Mouse (Mus musculus) c-Kit-positive CD71-positive TER-119-negative erythroid progenitor cells, embryonic 14.5 days (primary cell): ENCODE data around the gene Mchr1.

Experiments
- DNase-seq: peaks from one replicate; pipeline ENCODE4 v3.0.0-alpha.2; 2013; ENCODE audit warnings: low read depth

The Mchr1 gene

GRCm38 (mm10) chr15:81227275-81227674, 8.0 kb upstream of the Mchr1 start:
- no peak for DNase-seq

GRCm38 (mm10) chr15:81228258-81228657, 7.0 kb upstream of the Mchr1 start:
- DNase-seq, result no peak

- DNase-seq, result no peak
Observed at GRCm38 (mm10) chr15:81229791-81230190, 5.5 kb upstream of the Mchr1 start.

- no peak for DNase-seq
Observed at GRCm38 (mm10) chr15:81231325-81231724, 4.0 kb upstream of the Mchr1 start.

GRCm38 (mm10) chr15:81236062-81236461, 763 bp downstream of the Mchr1 start:
- DNase-seq, result no peak

GRCm38 (mm10) chr15:81237471-81237870, 2.2 kb downstream of the Mchr1 start:
- no peak for DNase-seq

GRCm38 (mm10) chr15:81239261-81239660, 4.0 kb downstream of the Mchr1 start:
- DNase-seq, result no peak

GRCm38 (mm10) chr15:81239794-81240343, 4.6 kb downstream of the Mchr1 start:
- DNase-seq, result no peak

- no peak for DNase-seq
Observed at GRCm38 (mm10) chr15:81246890-81247289, 11.6 kb downstream of the Mchr1 start.

- DNase-seq, result no peak
Observed at GRCm38 (mm10) chr15:81247583-81248340, 12.5 kb downstream of the Mchr1 start.

GRCm38 (mm10) chr15:81248341-81248679, 13.0 kb downstream of the Mchr1 start:
- no peak for DNase-seq

GRCm38 (mm10) chr15:81248951-81249579, 13.8 kb downstream of the Mchr1 start:
- DNase-seq, result no peak

GRCm38 (mm10) chr15:81252626-81253174, 17.4 kb downstream of the Mchr1 start:
- DNase-seq, result no peak

- no peak for DNase-seq
Observed at GRCm38 (mm10) chr15:81253585-81253984, 18.3 kb downstream of the Mchr1 start.

- DNase-seq, result no peak
Observed at GRCm38 (mm10) chr15:81254113-81254640, 18.9 kb downstream of the Mchr1 start.

GRCm38 (mm10) chr15:81255063-81255462, 19.8 kb downstream of the Mchr1 start:
- DNase-seq, result no peak

- DNase-seq, result no peak
Observed at GRCm38 (mm10) chr15:81258296-81258695, 23.0 kb downstream of the Mchr1 start.

GRCm38 (mm10) chr15:81259304-81259703, 24.0 kb downstream of the Mchr1 start:
- no peak for DNase-seq

GRCm38 (mm10) chr15:81260208-81260607, 24.9 kb downstream of the Mchr1 start:
- no peak for DNase-seq

- no peak for DNase-seq
Observed at GRCm38 (mm10) chr15:81264392-81265095, 29.2 kb downstream of the Mchr1 start.

GRCm38 (mm10) chr15:81267416-81267815, 32.1 kb downstream of the Mchr1 start:
- no peak for DNase-seq
